Mouse (Mus musculus): Measurements from ENCODE around the gene Hdac9.

DNA sequence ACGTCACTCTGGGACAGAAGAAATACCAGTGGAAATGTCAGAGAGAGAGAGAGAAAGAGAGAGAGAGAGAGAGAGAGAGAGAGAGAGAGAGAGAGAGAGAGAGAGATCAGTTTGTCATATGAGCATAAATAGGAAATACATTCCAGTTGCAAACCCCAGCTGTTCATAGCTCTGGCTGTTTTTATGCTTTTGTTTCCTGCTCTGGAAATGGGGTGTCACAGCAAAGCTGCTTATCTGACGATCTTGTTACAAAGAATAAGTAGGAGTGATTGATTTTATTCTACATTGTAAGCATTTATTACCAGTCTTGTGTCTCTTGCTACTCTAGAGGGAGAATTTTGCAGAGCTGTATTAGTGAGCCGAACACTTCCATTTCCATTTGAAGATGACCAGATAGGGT, 762.1 kb downstream of the Hdac9 start:
- TF ChIP-seq CTCF (IDR thresholded peaks at IDR 0.05; ENCODE audit: low read depth, low read length) = no peak
- no peak for TF ChIP-seq GATA1 (IDR thresholded peaks at IDR 0.05; ENCODE audit: borderline replicate concordance, low read length)
- TF ChIP-seq TAL1 (conservative IDR thresholded peaks at IDR 0.05; ENCODE audit: low read depth, low read length) = no peak
- no peak for TF ChIP-seq POLR2AphosphoS5 (IDR thresholded peaks at IDR 0.05; ENCODE audit: insufficient replicate concordance, low read depth, low read length)
